Mouse (Mus musculus) liver, embryonic 14.5 days (tissue): ENCODE measurements around the gene Kifc3. TPM values are rescaled to one million over a fixed set of nuclear protein-coding genes. Genes with fewer than 3 reads are reported as not detected.

Experiments used
- ATAC-seq: fragments of 200-750 bp; cut with Nextera tagmentation; 2 replicates; pipeline ENCODE4 v1.8.0; 2017; ENCODE audit warnings: moderate number of reproducible peaks, mild to moderate bottlenecking, moderate library complexity; ENCODE audit not compliant: insufficient read depth
- DNase-seq, 3 experiments: peaks; one replicate each; pipeline ENCODE4 v3.0.0-alpha.2; 2012 to 2013; ENCODE audit warnings: low read depth in 3 of 3, low spot score in 3 of 3
- H3K27ac ChIP-seq: fragments of 300-500 bp; sonication (generic); 2 replicates; pipeline ENCODE4 v1.5.1; 2014; ENCODE audit warnings: moderate library complexity, mild to moderate bottlenecking, control low read depth, inconsistent platforms
- H3K27me3 ChIP-seq: fragments of 300-500 bp; sonication (generic); 2 replicates; pipeline ENCODE4 v1.6.1; 2014; ENCODE audit warnings: mild to moderate bottlenecking, low read length, moderate library complexity; ENCODE audit not compliant: control insufficient read depth, insufficient read depth
- H3K36me3 ChIP-seq: fragments of 300-500 bp; sonication (generic); replicated peaks from 2 replicates; pipeline ENCODE4 v1.6.1; 2014; ENCODE audit warnings: low read depth; ENCODE audit not compliant: control insufficient read depth, insufficient read depth
- H3K4me1 ChIP-seq, 2 experiments: fragments of 200-500 bp in 1 of 2; fragments of 300-500 bp in 1 of 2; sonication (generic) in 1 of 2; replicated peaks; 2 replicates each; pipeline ENCODE4 v1.6.1; 2012 to 2014; ENCODE audit warnings: antibody characterized with exemption in 1 of 2, inconsistent platforms in 1 of 2, low read length in 1 of 2; ENCODE audit not compliant: control insufficient read depth in 2 of 2, insufficient read depth in 2 of 2
- H3K4me2 ChIP-seq: fragments of 300-500 bp; sonication (generic); 2 replicates; pipeline ENCODE4 v1.6.1; 2014; ENCODE audit warnings: low read depth, mild to moderate bottlenecking, control low read depth, moderate library complexity
- H3K4me3 ChIP-seq, 2 experiments: fragments of 200-500 bp in 1 of 2; fragments of 300-500 bp in 1 of 2; sonication (generic) in 1 of 2; 2 replicates each; pipeline ENCODE4 v1.5.1; 2012 to 2014; ENCODE audit warnings: low read depth in 2 of 2, low read length in 2 of 2, mild to moderate bottlenecking in 2 of 2, control low read depth in 1 of 2, inconsistent platforms in 1 of 2, moderate library complexity in 1 of 2; ENCODE audit not compliant: insufficient read depth in 1 of 2
- H3K9ac ChIP-seq: fragments of 300-500 bp; sonication (generic); replicated peaks from 2 replicates; pipeline ENCODE4 v1.6.1; 2014; ENCODE audit warnings: mild to moderate bottlenecking, control low read depth, moderate library complexity
- H3K9me3 ChIP-seq: fragments of 300-500 bp; sonication (generic); 2 replicates; pipeline ENCODE4 v1.6.1; 2016; ENCODE audit warnings: low read length, mixed read lengths; ENCODE audit not compliant: control insufficient read depth
- CTCF ChIP-seq: IDR thresholded peaks from 2 replicates; pipeline ENCODE4 v1.5.1; 2016; ENCODE audit warnings: antibody characterized with exemption, low read depth, control low read depth
- EP300 ChIP-seq: IDR thresholded peaks from 2 replicates; pipeline ENCODE4 v1.6.1; 2016; ENCODE audit warnings: antibody characterized with exemption, low read depth
- WGBS: fragments of 180-500 bp; shearing (Covaris S2); extraction: QIAGEN DNeasy Blood & Tissue Kit; methylation state at CpG from one replicate; pipeline ENCODE4 v1.1.7; 2014; ENCODE audit not compliant: insufficient replicate concordance; 5-methylcytosine and 5-hydroxymethylcytosine counted together
- polyA plus RNA-seq, 2 experiments: library from polyadenylated mRNA; depleted of rRNA in 1 of 2; stranded (reverse) in 1 of 2; unstranded in 1 of 2; fragments of >200 nt; fragmentation: Nextera tagmentation in 1 of 2; extraction: Ambion mirVana in 1 of 2; gene quantifications; 2 replicates each; pipeline versions ENCODE4 v1.2.1 to v1.2.3; 2012 to 2014

Kifc3 gene
- polyA plus RNA-seq, 2 experiments = 2.5 to 4.0 TPM

DNA sequence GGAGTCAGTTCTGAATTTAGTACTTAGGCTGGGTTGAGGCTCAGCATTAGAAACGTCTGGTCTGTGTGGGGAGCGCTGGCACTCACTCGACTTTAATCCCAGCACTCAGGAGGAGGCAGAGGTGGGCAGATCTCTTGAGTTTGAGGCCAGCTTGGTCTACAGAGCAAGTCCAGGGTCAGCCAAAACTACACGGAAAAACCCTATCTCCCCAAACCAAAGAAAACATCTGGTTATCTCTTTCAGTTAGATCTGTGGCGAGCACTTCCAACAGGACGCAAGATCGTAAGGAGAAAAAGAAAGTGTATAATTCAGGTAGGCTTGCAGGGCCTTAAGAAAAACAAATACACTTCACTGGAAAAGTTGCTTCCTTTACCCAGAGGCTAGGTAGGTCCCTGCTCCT is 20.8 kb downstream of the Kifc3 start:
- 14% methylated on average over 7 of the region's 7 CpGs for WGBS
- ATAC-seq (no peak), DNase-seq (no peak)
- H3K27me3 ChIP-seq = no peaks in the 10 kb centered on the region
- H3K9ac ChIP-seq = no peak overlapping the region
- no peaks in the 10 kb centered on the region for H3K9me3 ChIP-seq
- H3K4me2 ChIP-seq = no peak overlapping the region
- TF ChIP-seq CTCF = no peak
- TF ChIP-seq EP300 = peak; percentile 31; the same call in 1 of the 2 replicates
- no peaks in the 10 kb centered on the region for H3K36me3 ChIP-seq
- no peak overlapping the region for H3K27ac ChIP-seq
- H3K4me3 ChIP-seq = no peak overlapping the region
- peaks cover 0 to 7% of the 10 kb centered on the region in 2 experiments; a peak in 2 of 4 replicates for H3K4me1 ChIP-seq

DNA sequence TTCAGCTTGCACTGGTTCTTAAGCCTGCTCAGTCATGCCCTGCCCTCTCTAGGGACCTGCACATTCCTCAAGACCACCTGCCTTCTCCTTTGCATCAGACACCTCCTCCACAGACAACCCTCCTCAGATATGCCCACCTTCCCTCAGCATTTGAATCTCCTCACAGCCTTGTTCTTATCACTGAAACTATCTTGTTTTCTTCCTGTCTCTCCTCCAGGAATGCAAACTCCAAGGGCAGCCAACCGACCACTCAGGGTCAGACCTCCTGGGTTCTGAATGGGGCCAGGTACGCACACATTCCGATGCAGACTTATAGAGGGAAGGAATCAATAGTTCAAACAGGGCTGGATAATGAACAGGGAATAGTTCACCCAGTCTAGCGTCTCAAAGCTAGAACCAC is 24.4 kb downstream of the Kifc3 start:
- DNase-seq (no peak), ATAC-seq (no peak)
- no peak for TF ChIP-seq CTCF
- TF ChIP-seq EP300 = no peak
- Histone ChIP-seq H3K27ac (no peak overlapping the region), H3K4me2 (no peak overlapping the region), H3K9me3 (no peaks in the 10 kb centered on the region), H3K4me1 (peaks cover 0 to 5% of the 10 kb centered on the region in 2 experiments; a peak in 2 of 4 replicates), H3K27me3 (no peaks in the 10 kb centered on the region), H3K36me3 (no peaks in the 10 kb centered on the region), H3K9ac (no peak overlapping the region), H3K4me3 (no peak overlapping the region)
- 47% methylated on average over 4 of the region's 4 CpGs for WGBS

DNA sequence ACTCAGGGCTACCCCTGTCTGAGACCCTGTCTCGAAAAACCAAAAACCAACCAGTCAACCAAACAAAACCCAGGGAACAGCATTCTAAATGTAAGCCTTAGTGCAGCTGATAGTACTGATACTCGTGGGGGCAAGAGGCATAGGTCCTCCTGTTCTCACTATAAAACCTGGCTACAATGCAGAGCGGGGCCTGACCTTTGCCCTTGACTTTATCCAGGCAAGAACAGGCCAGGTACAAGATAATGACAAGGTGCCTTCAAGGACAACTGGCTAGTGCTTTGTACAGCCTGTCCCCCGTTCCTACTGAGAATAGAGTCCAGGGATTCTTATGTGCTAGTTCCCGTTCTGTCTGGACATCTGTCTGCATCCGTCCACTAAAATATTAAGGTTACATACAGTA is 25.6 kb downstream of the Kifc3 start:
- 67% methylated on average over 6 of the region's 6 CpGs for WGBS
- Histone ChIP-seq H3K4me2 (no peak overlapping the region), H3K4me3 (no peak overlapping the region), H3K4me1 (peaks cover 0 to 5% of the 10 kb centered on the region in 2 experiments; a peak in 2 of 4 replicates), H3K9me3 (no peaks in the 10 kb centered on the region), H3K36me3 (no peaks in the 10 kb centered on the region), H3K9ac (no peak overlapping the region), H3K27me3 (no peaks in the 10 kb centered on the region), H3K27ac (no peak overlapping the region)
- ATAC-seq (no peak), DNase-seq (no peak)
- TF ChIP-seq EP300 (no peak), CTCF (no peak)

DNA sequence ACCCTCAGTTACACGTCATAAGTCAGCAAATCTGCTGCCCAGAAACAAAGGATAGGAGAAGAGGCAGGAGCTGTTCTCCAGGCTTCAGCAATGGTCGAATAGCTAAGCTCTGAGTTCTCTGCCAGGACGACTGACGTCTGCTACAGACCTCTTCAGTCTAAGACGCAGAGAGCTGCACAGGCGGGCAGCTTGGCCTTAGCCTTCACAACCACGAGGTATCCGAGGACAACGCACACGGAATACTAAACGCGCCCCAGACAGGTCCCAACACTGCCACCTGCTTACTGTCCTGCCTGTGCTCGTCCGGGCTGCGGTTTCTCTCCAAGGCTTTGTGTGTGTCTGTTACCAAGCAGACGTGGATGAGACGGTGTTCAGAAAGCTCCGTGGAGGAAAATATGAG is 26.8 kb downstream of the Kifc3 start:
- TF ChIP-seq CTCF = no peak
- TF ChIP-seq EP300 = no peak
- Histone ChIP-seq H3K9ac (no peak overlapping the region), H3K27ac (no peak overlapping the region), H3K4me3 (no peak overlapping the region), H3K9me3 (no peaks in the 10 kb centered on the region), H3K36me3 (no peaks in the 10 kb centered on the region), H3K27me3 (no peaks in the 10 kb centered on the region), H3K4me1 (no peaks in the 10 kb centered on the region), H3K4me2 (no peak overlapping the region)
- 68% methylated on average over 18 of the region's 18 CpGs for WGBS
- ATAC-seq (no peak), DNase-seq (no peak)

DNA sequence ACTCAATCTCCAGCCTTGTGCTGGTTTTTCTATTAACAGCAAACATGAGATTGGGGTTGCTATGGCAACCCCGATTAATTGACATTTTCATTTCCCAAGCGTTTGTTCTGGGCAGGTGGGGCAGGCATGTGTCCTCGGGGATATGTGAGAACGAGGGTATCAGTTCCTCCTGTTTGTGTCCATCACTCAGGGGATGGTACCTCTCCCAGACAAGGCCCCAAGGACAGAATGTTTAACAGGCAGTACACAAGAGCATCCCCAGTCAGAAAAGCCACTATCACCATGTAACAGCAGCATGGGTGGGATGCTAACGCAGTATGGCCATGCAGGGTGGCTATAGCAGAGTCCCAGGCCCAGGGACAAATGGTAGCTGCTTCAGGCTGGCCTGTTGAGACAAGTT is 27.3 kb downstream of the Kifc3 start:
- no peaks in the 10 kb centered on the region for H3K27me3 ChIP-seq
- WGBS = 56% methylated on average over 5 of the region's 5 CpGs

More for the DNA sequence above, 27.3 kb downstream of the Kifc3 start:
- DNase-seq = no peak
- TF ChIP-seq CTCF (no peak), EP300 (no peak)
- no peaks in the 10 kb centered on the region for H3K4me1 ChIP-seq
- no peak for ATAC-seq
- H3K36me3 ChIP-seq = no peaks in the 10 kb centered on the region
- no peak overlapping the region for H3K9ac ChIP-seq
- H3K4me2 ChIP-seq = no peak overlapping the region
- H3K4me3 ChIP-seq = no peak overlapping the region
- H3K9me3 ChIP-seq = no peaks in the 10 kb centered on the region
- H3K27ac ChIP-seq = no peak overlapping the region
